Mouse (Mus musculus): ENCODE results near the gene Btbd19.

Btbd19 gene

DNA sequence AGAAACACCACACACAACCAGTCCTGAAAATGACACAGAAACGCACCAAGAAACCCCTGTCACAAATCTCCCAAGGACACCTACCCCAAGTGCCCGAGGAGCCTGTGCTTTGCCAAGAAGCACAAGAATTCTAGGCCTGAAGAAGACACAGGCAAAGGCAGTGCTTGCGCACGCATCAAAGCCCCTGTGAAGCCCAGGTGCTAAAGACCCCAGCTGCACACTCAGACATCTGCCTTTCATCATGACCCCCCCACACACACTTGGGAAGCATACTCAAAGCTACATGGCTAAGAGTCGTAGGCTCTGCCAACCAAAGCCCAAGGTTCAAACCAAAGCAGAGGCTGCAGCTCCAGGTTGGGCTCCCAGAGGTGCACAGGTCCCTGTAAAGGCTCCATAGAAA, 9.9 kb downstream of the Btbd19 start:
- no peak for DNase-seq (ENCODE audit: low spot score in 2 of 2)

DNA sequence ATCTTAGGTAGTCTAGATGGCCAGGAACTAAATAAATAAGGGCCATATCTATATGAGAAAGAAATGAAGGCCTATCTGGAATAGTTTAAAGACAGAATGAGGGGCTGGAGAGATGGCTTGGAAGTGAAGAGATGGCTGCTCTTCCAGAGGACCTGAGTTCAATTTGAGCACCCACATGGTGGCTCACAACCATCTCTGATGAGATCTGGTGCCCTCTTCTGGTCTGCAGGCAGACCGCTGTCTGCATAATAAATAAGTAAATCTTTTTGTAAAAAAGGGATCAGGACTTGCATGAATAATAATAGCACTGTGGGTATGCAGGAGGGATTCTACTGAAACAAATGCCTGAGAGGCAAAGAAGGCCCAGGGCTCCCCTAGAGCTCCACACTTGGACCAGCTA, 12.3 kb downstream of the Btbd19 start:
- DNase-seq (ENCODE audit: low spot score in 2 of 2): no peak

DNA sequence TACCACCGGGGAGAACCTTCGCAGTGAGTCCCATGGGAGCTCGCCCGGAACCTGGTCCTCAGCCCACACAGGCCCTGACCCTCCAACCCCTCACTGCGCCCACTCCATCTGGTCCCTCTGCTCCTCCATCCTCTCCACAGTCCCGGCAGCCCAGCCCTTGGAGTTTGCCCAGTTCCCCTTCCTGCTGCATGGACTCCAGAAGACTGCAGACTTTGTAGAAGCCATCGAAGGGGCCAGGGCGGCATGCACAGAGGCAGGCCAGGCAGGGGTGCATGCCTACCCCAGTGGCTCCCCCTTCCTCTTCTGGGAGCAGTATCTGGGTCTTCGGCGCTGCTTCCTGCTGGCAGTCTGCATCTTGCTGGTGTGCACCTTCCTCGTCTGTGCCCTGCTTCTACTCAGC, 14.5 kb downstream of the Btbd19 start:
- DNase-seq (ENCODE audit: low spot score in 2 of 2): no peak

DNA sequence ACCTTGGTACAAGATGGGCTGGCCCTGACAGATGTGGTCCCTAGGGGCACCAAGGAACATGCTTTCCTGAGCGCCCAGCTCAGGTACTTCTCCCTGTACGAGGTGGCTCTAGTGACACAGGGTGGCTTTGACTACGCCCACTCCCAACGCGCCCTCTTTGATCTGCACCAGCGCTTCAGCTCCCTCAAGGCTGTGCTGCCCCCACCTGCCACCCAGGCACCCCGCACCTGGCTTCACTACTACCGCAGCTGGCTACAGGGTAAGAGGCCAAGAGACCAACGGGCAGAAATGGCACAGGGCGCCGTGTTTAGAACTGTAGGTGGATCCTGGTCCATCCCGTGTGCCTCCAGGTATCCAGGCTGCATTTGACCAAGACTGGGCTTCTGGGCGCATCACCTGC, 15.3 kb downstream of the Btbd19 start:
- no peak for DNase-seq (ENCODE audit: low spot score in 2 of 2)

DNA sequence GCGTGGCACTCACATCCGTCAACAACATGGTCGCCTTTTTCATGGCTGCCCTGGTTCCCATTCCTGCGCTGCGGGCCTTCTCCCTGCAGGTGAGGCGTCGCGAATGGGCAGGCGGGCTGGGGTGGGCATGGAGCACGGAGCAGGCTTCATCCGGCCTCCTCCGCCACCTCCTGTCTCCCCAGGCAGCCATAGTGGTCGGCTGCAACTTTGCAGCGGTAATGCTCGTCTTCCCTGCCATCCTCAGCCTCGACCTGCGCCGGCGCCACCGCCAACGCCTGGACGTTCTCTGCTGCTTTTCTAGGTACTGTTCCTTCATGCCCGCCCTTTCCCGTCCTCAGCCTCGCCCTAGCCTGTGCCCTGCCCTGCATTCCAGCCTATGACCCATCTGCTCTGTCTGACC, 16.2 kb downstream of the Btbd19 start:
- DNase-seq (ENCODE audit: low spot score in 2 of 2): no peak

DNA sequence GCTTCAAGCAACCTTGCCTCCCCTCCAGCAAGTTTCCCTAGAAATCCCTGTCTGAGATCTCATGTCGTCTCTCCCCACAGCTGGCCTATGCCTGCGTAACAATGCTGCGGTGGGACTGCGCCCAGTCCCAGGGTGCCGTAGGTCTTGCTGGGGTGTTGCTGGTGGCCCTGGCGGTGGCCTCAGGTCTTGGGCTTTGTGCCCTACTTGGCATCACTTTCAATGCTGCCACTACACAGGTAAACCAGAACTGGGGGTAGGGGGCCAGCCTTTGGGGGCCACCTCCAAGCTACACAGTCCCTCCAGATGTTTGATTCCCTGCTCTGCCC, 17.0 kb downstream of the Btbd19 start:
- DNase-seq (ENCODE audit: low spot score in 2 of 2): no peak

DNA sequence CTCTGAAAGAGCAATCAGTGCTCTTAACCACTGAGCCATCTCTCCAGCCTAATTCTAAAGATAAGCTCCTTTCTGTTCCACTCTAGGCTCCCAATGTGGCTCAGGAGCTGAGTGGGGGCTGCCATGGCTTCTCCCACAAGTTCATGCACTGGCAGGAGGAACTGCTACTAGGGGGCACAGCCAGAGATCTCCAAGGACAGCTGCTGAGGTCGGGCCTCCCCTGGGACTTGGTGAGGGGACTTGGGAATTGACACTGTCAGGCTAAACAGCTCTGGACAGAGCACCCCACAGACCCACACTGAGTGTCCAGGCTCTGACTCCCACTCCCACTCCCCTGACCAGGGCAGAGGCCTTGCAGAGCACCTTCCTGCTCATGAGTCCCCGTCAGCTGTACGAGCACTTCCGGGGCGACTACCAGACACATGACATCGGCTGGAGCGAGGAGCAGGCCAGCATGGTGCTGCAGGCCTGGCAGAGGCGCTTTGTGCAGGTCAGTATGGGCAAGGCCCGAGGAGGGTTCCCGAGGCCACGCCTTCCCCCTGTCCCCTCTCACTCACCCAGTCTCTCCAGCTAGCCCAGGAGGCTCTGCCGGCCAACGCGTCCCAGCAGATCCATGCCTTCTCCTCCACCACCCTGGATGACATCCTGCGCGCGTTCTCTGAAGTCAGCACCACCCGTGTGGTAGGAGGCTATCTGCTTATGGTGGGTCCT, 17.6 kb downstream of the Btbd19 start:
- no peak for DNase-seq (ENCODE audit: low spot score in 2 of 2)

DNA sequence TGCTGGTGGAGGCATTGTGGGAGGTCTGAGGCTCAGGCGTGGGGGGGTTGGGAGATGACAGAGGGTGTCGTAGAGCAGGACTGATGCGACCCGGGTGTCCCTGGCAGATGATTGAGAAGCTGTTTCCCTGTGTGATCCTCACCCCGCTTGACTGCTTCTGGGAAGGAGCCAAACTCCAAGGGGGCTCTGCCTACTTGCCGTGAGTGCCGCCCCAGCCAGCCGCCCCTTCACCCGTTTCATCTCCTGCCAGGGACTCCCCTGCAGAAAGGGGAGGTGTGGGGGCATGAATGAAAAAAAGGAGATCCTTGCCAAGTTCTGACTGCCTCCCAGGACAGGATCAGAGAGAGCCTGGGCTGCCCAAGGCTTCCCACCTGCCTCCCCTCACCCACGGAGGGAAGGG, 20.4 kb downstream of the Btbd19 start:
- no peak for DNase-seq (ENCODE audit: low spot score in 2 of 2)

DNA sequence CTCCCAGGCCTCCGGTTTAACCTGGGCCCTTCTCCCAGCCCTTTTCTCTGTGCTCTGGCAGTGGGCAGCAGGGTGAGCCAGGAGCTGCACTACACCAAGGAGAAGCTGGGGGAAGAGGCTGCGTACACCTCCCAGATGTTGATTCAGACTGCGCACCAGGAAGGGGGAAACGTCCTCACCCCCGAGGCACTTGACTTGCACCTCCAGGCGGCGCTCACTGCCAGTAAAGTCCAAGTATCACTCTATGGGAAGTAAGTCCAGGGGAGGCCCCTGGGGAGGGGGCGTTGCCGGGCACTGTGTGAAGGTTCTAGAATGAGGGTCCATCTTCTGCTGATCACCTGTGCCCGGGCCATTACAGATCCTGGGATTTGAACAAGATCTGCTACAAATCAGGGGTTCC, 20.9 kb downstream of the Btbd19 start:
- no peak for DNase-seq (ENCODE audit: low spot score in 2 of 2)

DNA sequence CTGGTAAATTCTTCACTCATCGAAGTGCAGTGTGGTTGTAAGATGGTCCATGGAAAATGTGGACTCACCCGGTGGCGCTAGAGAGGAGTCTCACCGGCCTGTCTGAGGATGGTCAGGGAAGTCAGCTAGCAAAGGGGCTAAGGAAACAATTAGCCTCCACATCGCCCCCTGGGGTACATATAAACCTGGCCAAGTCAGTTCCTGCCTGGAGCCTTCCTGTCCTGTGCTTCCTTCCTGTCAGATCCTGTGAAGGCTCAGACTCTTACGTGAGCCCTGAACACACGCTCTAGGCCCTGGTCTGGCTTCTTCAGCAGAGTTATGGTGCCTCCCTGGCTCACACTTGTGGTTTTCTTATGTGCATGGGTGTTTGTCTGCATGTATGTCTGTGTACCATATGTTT, 24.3 kb downstream of the Btbd19 start:
- no peak for DNase-seq (ENCODE audit: low spot score in 2 of 2)

DNA sequence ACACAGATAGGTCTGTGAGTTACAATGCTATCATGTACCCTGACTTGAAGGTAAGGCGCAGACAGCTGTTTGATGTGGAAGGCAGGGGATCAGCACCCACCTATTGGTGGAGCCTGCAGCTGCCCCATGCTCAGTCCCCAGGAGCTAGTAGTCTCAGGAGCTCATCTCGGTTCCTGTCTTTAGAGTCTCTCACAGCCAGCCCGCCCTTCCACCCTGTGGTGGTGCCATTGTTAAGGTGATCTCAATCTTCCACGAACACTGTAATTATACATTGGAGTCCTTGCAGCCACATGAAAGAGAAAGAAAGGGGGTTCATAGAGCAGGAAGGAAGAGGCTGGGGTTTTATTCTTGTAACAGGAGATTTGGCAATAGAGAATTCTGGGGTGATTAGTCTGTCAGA, 25.5 kb downstream of the Btbd19 start:
- no peak for DNase-seq (ENCODE audit: low spot score in 2 of 2)

DNA sequence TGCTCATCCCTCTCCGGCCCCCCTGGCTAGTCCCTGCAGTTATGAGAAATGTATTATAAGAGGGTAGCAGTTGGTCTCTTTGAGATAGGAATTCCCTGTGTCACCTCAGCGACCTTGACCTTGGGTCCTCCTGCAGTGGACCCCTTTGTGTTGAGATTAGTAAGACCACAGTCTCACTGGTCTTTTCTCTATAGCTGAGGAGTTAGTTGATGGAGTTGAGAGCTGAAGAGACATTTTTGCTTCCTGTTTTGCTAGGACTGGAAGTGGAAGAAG, 26.8 kb downstream of the Btbd19 start:
- no peak for DNase-seq (ENCODE audit: low spot score in 2 of 2)

DNA sequence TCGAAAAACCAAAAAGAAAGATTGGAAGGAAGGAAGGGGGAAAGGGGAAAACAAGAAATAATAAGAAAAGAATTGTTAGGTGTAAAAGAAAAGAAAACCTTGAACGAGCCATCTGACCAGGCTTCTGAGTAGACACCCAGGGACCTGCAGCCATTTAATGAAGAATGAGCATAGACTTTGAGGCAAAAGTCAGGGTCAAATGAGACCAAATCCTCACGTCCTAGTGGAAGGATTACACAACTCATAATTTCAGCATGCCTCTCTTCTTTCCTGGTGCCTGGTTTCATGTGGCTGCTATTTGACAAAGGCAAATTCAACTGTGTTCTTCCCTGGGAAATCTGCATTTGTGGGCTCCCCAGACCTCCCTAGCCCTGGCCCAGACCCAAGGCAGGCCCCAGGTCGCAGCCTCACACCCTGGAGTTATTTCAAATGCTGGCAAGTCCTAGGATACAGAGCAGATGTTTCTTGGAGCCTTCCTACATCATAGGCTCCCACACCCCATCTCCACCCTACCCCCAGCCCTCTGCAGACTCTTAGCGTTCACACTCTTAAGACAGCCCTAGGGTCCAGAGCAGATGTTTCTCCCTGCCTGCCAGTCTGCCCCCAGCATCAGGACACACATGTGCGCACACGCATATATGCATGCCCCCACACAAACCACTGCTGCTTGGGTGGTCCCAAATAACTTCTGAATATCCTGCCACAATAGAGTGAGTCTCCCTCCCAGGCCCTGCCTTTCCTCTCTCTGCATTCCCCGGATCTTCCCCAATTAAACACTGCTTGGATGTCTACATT, 27.4 kb downstream of the Btbd19 start:
- DNase-seq (ENCODE audit: low spot score in 2 of 2): no peak

DNA sequence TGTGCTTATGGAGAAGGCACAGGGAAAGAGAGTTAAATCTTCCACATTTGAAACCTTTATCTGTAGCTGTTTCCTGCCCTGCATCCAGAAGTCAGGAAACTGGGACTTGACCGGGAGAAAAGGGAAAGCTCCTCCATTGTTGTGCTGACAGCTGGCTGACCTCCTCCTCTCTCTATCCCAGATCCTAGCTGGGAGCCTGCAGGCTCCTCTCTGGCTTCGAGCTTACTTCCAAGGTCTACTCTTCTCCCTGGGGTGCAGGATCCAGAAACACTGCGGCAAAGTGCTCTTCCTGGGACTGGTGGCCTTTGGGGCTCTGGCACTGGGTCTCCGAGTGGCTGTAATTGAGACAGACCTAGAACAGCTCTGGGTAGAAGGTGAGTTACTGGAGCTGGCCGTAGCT, 28.9 kb downstream of the Btbd19 start:
- DNase-seq (ENCODE audit: low spot score in 2 of 2): no peak

DNA sequence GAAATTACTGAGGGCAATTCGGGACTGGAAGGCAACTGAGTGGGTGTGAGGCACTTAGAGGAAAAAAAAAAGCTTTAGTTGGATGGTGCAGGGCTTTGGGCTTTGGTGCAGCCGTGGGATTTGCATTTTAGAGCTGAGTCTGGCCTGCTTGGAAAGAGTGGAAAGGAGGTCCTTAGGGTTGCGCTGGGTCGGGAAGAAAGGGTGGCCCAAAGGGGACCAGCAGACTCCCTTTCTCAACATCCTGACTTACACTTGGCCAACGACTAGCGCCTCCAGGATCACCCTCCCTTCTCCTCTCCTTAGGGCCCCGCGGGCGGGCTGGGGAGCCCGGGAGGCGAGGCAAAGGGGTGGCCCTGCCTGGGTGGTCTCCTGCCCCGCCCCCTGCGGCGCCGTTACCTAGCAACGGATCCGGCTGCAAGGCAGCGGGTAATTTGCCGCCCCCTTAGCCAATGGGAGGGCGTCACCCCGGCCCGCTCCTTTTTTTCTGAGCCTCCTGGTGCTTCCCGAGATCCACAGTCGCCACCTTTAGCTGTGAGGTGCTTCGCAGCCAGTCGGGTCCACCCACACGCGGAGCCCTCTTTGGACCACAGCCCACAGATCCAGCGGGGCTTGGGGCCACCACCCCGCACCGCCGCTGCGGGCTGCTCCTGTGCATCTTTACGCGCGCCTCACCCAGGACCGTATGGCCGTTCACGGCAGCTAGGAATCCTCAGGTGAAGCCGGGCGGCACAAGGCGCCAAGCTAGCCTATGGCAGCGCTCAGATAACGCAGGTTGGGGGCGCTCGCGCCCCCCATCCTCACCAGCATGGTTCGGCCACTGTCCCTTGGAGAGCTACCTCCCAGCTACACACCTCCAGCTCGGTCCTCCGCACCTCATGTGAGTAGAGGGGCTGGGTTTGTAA, 29.7 kb downstream of the Btbd19 start, which contains the start of gene Ptch2:
Ptch2 (plus strand) TSS at position 525 of the 902 bp plus-strand sequence.
- DNase-seq (ENCODE audit: low spot score in 2 of 2): peak; percentile 38 to 43

DNA sequence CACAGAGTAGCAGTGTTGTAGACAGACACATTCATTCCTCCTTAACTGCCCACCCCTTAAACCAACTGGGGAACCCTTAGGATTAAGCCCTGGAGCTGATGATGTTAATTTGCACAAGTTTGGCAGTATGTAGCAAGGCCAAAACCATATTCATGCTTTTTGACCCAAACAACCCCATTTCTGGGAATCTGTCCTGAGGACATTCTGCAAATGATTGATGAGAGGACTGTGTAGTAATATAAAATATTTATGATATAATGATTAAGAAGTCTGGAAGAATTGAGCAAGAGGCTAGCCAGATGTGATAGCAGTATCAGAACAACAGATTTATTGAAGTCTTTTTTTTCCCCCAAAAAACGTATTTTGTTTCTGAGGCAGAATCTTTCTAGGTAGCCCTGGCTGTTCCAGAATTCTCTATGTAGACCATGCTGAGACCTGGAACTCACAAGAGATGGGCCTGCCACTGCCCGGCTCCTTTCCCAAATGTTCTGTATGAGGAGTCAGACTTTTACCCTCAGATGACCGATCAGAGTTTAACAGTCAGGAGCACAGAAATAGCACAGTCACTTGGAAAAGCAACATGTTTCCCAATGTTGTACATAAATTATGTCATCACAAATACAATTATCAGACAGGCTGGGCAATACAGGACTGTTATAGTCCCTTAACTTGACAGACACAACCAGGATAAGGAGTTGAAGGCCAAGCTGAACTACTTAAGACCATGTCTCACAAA, 30.7 kb downstream of the Btbd19 start:
- DNase-seq (ENCODE audit: low spot score in 2 of 2): no peak

DNA sequence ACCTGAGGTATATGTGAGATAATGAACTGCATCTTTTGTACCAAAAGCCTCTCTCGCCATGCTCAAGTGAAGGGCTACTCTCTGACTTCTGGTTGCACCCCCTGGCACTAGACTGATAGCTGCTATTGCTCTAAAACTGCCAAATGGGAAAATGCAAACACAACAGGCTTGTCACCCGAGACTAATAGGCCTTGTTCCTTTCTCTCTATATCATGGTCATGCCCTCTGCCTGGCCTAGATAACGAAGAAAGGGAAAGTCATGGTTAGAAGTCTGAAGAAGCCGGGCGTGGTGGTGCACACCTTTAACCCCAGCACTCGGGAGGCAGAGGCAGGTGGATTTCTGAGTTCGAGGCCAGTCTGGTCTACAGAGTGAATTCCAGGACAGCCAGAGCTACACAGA, 34.9 kb downstream of the Btbd19 start:
- DNase-seq (ENCODE audit: low spot score in 2 of 2): no peak

DNA sequence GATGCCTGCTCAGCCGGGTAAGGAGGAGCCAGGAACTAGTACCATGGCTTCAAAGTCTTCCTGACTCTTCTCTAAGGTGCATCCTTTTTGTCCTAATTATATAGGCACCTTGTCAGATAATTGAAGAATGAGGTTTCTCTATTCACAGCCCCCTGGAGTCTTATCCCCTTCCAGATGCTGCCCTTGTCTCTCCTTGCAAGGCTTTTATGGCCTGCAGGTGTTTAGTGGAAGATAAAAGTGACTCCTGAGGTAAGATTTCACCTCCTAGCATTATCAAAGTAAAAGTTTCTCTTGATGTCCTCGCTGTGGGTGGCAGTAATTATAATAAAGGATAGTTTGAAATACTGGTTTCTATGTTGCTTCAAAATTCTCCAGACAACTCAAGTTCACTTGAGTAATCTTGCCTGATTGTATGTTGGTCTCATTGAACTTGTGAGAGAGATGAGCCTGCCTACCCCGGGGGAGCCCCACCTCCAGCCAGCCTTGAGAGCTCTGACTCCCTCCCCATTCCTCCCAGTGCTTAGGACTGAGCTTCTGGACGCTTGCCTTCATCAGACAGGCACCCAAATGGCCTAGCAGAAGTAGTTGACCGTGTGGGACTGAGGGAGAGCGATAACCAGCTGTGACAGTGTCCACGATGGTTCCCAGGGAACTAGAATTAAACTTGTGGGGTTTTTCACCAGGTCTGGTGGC, 37.4 kb downstream of the Btbd19 start:
- no peak for DNase-seq (ENCODE audit: low spot score in 2 of 2)

DNA sequence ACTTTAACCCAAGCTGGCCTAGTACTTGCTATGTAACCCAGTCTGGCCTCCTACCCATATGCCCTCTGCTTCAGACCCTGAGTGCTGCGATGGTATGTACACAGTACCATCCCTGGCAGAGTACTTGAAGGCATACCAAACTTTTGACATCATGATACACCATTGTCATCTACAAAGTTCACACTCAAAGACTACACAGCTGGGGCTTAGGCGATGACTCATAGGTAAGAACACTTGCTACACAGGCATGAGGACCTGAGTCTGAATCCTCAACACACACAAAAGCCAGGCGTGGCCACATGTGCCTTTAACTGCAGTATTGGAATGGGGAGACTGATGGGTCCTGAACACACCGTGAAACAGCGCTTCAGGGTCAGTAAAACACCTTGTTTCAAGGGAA, 54.3 kb downstream of the Btbd19 start:
- DNase-seq (ENCODE audit: low spot score in 2 of 2): no peak

DNA sequence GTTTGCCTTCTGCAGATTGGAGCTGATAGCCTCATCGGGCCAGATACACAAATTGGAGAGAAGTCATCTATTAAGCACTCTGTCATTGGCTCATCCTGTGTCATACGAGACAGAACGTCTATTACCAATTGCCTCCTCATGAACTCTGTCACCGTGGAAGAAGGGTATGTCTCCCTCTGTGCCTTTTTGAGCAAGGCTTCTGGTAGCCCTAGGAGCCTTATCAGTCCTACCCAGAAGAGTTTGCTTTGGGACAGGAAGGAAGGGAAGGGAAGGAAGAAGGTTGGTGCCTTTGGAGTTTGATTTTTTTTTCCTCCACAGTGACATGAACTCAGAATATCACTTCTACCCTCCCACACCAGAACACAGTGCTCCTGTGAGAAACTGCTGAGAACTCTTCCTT, 54.9 kb downstream of the Btbd19 start:
- DNase-seq (ENCODE audit: low spot score in 2 of 2): no peak

DNA sequence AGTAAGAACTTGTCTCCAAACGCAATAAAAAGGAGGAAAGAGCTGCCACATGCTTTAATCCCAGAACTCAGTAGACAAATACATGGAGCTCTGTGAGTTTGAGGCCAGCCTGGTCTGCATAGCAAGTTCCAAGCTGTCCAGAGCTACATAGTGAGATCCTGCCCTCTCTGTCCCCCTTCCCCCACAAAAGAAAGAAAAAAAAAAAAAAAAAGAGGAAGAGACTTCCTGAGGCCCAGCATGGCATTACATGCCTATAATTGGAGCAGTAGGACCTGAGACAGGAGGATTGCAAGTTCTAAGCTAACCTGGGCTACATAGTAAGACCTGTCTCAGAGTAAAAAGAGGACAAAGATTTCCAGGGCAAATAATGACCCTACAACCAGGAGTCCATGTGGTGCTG, 55.9 kb downstream of the Btbd19 start:
- no peak for DNase-seq (ENCODE audit: low spot score in 2 of 2)
